Mouse (Mus musculus) liver, embryonic 14.5 days (tissue): Measurements from ENCODE around the gene Gfod2.

ENCODE experiments used
- CTCF ChIP-seq: IDR thresholded peaks from 2 replicates; pipeline ENCODE4 v1.5.1; 2016; ENCODE audit warnings: antibody characterized with exemption, low read depth, control low read depth
- EP300 ChIP-seq: IDR thresholded peaks from 2 replicates; pipeline ENCODE4 v1.6.1; 2016; ENCODE audit warnings: antibody characterized with exemption, low read depth

DNA sequence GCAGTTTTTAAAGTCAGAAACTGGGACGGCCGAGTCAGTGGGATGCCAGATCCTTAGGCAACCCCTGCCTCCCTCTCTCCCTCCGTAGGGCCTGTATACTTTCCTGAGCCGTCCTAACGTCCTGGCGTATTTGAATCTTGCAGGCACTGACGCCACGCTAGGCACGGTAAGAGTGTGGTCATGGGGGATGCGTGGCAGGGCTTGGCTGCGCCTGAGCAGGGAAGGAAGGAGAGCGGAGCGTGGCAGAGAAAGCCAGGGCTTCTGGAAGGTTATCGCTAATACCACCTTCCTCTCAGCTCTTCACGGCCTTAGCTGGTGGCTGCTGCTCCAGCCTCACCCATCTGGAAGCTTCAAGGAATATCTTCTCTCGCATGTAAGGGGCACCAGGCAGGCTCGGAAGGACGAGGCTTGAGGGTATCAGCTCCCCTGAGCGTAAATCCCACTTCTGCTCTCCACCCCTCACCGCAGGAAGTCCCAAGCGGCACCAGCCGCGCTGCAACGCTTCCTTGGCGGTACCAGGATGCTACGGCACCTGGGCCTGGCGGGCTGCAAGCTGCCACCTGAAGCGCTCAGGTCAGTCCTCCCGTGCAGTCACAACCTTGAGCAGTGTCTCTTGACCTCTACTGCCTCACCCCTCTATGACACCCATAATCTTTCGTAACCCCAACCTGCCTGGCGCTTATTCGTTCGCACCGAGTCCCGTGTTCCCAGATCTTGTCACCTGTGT, 69.0 kb downstream of the Gfod2 start:
- TF ChIP-seq CTCF (no peak), EP300 (no peak)
